Mouse (Mus musculus) limb, embryonic 12.5 days (tissue): ENCODE data around the gene Nr2c1. TPM values are rescaled to one million over a fixed set of nuclear protein-coding genes. Genes with fewer than 3 reads are reported as not detected.

Source experiments
- ATAC-seq: fragments of 200-750 bp; cut with Nextera tagmentation; 2 replicates; pipeline ENCODE4 v1.8.0; 2017; ENCODE audit warnings: low read depth, moderate TSS enrichment; ENCODE audit not compliant: insufficient number of reproducible peaks, insufficient read depth, low FRiP score, low TSS enrichment
- H3K27ac ChIP-seq: fragments of 300-500 bp; sonication (generic); 2 replicates; pipeline ENCODE4 v1.5.1; 2016; ENCODE audit warnings: mild to moderate bottlenecking, moderate library complexity
- H3K27me3 ChIP-seq: fragments of 300-500 bp; sonication (generic); 2 replicates; pipeline ENCODE4 v1.6.1; 2016; ENCODE audit warnings: mild to moderate bottlenecking, moderate library complexity
- H3K36me3 ChIP-seq: fragments of 300-500 bp; sonication (generic); 2 replicates; pipeline ENCODE4 v1.6.1; 2016; ENCODE audit warnings: mild to moderate bottlenecking, moderate library complexity
- H3K4me1 ChIP-seq: fragments of 300-500 bp; sonication (generic); replicated peaks from 2 replicates; pipeline ENCODE4 v1.6.1; 2016
- H3K4me2 ChIP-seq: fragments of 300-500 bp; sonication (generic); 2 replicates; pipeline ENCODE4 v1.6.1; 2016; ENCODE audit warnings: mild to moderate bottlenecking, moderate library complexity
- H3K4me3 ChIP-seq: fragments of 300-500 bp; sonication (generic); replicated peaks from 2 replicates; pipeline ENCODE4 v1.5.1; 2016; ENCODE audit warnings: mild to moderate bottlenecking
- H3K9ac ChIP-seq: fragments of 300-500 bp; sonication (generic); replicated peaks from 2 replicates; pipeline ENCODE4 v1.6.1; 2016; ENCODE audit warnings: mild to moderate bottlenecking, moderate library complexity
- H3K9me3 ChIP-seq: fragments of 300-500 bp; sonication (generic); 2 replicates; pipeline ENCODE4 v1.6.1; 2016; ENCODE audit warnings: mild to moderate bottlenecking, moderate library complexity
- WGBS: fragments of 180-500 bp; shearing (Covaris S2); methylation state at CpG from one replicate; pipeline ENCODE4 v1.1.7; 2016; 5-methylcytosine and 5-hydroxymethylcytosine counted together
- polyA plus RNA-seq: library from polyadenylated mRNA; unstranded; fragments of >200 nt; fragmentation: Nextera tagmentation; extraction: Ambion mirVana; gene quantifications from 2 replicates; pipeline ENCODE4 v1.2.1, GENCODE M21; 2016

Gene Nr2c1
- 11.4 and 12.4 TPM in 2 replicates for polyA plus RNA-seq

- H3K27ac ChIP-seq: peak within 1 kb of the TSS; percentile 87
- peak within 1 kb of the TSS; percentile 88 for H3K4me3 ChIP-seq
- peaks cover 5% of the 10 kb centered on the region; the same call in 1 of the 2 replicates for H3K36me3 ChIP-seq
- peaks cover 15% of the 10 kb centered on the region for H3K4me1 ChIP-seq
- H3K4me2 ChIP-seq: peak within 1 kb of the TSS; percentile 68
- peak; percentile 77 for ATAC-seq
- H3K27me3 ChIP-seq: no peaks in the 10 kb centered on the region
- H3K9me3 ChIP-seq: no peaks in the 10 kb centered on the region
- WGBS: under 1% methylated on average over 64 of the region's 64 CpGs
- H3K9ac ChIP-seq: peak within 1 kb of the TSS; percentile 90
Observed at GRCm38 (mm10) chr10:94147756-94148531, at the start of gene Nr2c1. Nr2c1 (plus strand) TSS chr10:94148023.

GRCm38 (mm10) chr10:94098100-94098499 lies 49.7 kb upstream of the Nr2c1 start:
- no peaks in the 10 kb centered on the region for H3K36me3 ChIP-seq
- no peak overlapping the region for H3K27ac ChIP-seq
- no peaks in the 10 kb centered on the region for H3K4me1 ChIP-seq
- no peak overlapping the region for H3K9ac ChIP-seq
- no peak overlapping the region for H3K4me3 ChIP-seq
- H3K4me2 ChIP-seq: no peak overlapping the region
- ATAC-seq: no peak
- no peaks in the 10 kb centered on the region for H3K27me3 ChIP-seq
- H3K9me3 ChIP-seq: no peaks in the 10 kb centered on the region
- 87% methylated on average over 3 of the region's 3 CpGs for WGBS

GRCm38 (mm10) chr10:94105498-94105897 lies 42.3 kb upstream of the Nr2c1 start:
- H3K36me3 ChIP-seq: peaks cover 18% of the 10 kb centered on the region
- no peak overlapping the region for H3K4me3 ChIP-seq
- no peaks in the 10 kb centered on the region for H3K27me3 ChIP-seq
- no peak overlapping the region for H3K27ac ChIP-seq
- H3K4me1 ChIP-seq: 0 out of 2 replicates have a peak, but pooled peaks cover 7% of the 10 kb centered on the region
- ATAC-seq: no peak
- H3K4me2 ChIP-seq: no peak overlapping the region
- no peaks in the 10 kb centered on the region for H3K9me3 ChIP-seq
- WGBS: 90% methylated on average over 10 of the region's 10 CpGs
- H3K9ac ChIP-seq: no peak overlapping the region

GRCm38 (mm10) chr10:94107168-94107567 lies 40.7 kb upstream of the Nr2c1 start:
- no peak overlapping the region for H3K27ac ChIP-seq
- ATAC-seq: no peak

GRCm38 (mm10) chr10:94107607-94108006 lies 40.2 kb upstream of the Nr2c1 start:
- 93% methylated on average over 7 of the region's 7 CpGs for WGBS
- Histone ChIP-seq H3K27me3 (no peaks in the 10 kb centered on the region), H3K9ac (no peak overlapping the region), H3K9me3 (no peaks in the 10 kb centered on the region), H3K36me3 (peaks cover 18% of the 10 kb centered on the region), H3K27ac (no peak overlapping the region), H3K4me1 (peaks cover 23% of the 10 kb centered on the region), H3K4me2 (no peak overlapping the region), H3K4me3 (no peak overlapping the region)
- no peak for ATAC-seq

More at GRCm38 (mm10) chr10:94107168-94107567, 40.7 kb upstream of the Nr2c1 start:
- H3K9ac ChIP-seq: no peak overlapping the region
- WGBS: 74% methylated on average over 4 of the region's 4 CpGs
- no peaks in the 10 kb centered on the region for H3K9me3 ChIP-seq
- no peaks in the 10 kb centered on the region for H3K27me3 ChIP-seq
- peaks cover 18% of the 10 kb centered on the region for H3K4me1 ChIP-seq
- H3K4me3 ChIP-seq: no peak overlapping the region
- H3K4me2 ChIP-seq: no peak overlapping the region
- peaks cover 18% of the 10 kb centered on the region for H3K36me3 ChIP-seq

- Histone ChIP-seq H3K4me3 (no peak overlapping the region), H3K9me3 (no peaks in the 10 kb centered on the region), H3K9ac (no peak overlapping the region), H3K36me3 (peaks cover 17% of the 10 kb centered on the region), H3K4me1 (peaks cover 24% of the 10 kb centered on the region), H3K27ac (no peak overlapping the region), H3K4me2 (no peak overlapping the region), H3K27me3 (no peaks in the 10 kb centered on the region)
- WGBS: 93% methylated on average over 6 of the region's 6 CpGs
- no peak for ATAC-seq
Observed at GRCm38 (mm10) chr10:94108791-94109190, 39.0 kb upstream of the Nr2c1 start.

- H3K4me1 ChIP-seq: peaks cover 32% of the 10 kb centered on the region
- H3K27ac ChIP-seq: peak overlapping the region; percentile 85
- H3K27me3 ChIP-seq: no peaks in the 10 kb centered on the region
- H3K4me2 ChIP-seq: no peak overlapping the region
- 31% methylated on average over 9 of the region's 9 CpGs for WGBS
- H3K4me3 ChIP-seq: no peak overlapping the region
- no peak overlapping the region for H3K9ac ChIP-seq
- H3K36me3 ChIP-seq: peaks cover 3% of the 10 kb centered on the region; the same call in 1 of the 2 replicates
- no peaks in the 10 kb centered on the region for H3K9me3 ChIP-seq
- ATAC-seq: 0 out of 2 replicates have a peak, but pooled peaks have one; percentile 32
Observed at GRCm38 (mm10) chr10:94110834-94111754, 36.7 kb upstream of the Nr2c1 start.

- H3K27ac ChIP-seq: peak overlapping the region; percentile 85; the same call in 1 of the 2 replicates
- no peaks in the 10 kb centered on the region for H3K9me3 ChIP-seq
- WGBS: 84% methylated on average over 3 of the region's 3 CpGs
- H3K27me3 ChIP-seq: no peaks in the 10 kb centered on the region
- peaks cover under 1% of the 10 kb centered on the region; the same call in 1 of the 2 replicates for H3K36me3 ChIP-seq
- H3K4me3 ChIP-seq: no peak overlapping the region
- no peak overlapping the region for H3K4me2 ChIP-seq
- ATAC-seq: no peak
- no peak overlapping the region for H3K9ac ChIP-seq
- H3K4me1 ChIP-seq: peaks cover 33% of the 10 kb centered on the region
Observed at GRCm38 (mm10) chr10:94112207-94112606, 35.6 kb upstream of the Nr2c1 start.

GRCm38 (mm10) chr10:94115893-94116599 lies 31.8 kb upstream of the Nr2c1 start:
- Histone ChIP-seq H3K4me2 (no peak overlapping the region), H3K27me3 (no peaks in the 10 kb centered on the region), H3K4me3 (no peak overlapping the region), H3K4me1 (peaks cover 24% of the 10 kb centered on the region), H3K9ac (no peak overlapping the region), H3K27ac (no peak overlapping the region), H3K36me3 (peaks cover 7% of the 10 kb centered on the region), H3K9me3 (no peaks in the 10 kb centered on the region)
- 30% methylated on average over 6 of the region's 6 CpGs for WGBS
- no peak for ATAC-seq

- Histone ChIP-seq H3K36me3 (peaks cover 10% of the 10 kb centered on the region), H3K4me1 (peaks cover 17% of the 10 kb centered on the region), H3K27me3 (no peaks in the 10 kb centered on the region), H3K4me3 (no peak overlapping the region), H3K27ac (no peak overlapping the region), H3K4me2 (no peak overlapping the region), H3K9me3 (no peaks in the 10 kb centered on the region), H3K9ac (0 out of 2 replicates have a peak overlapping the region, but pooled peaks have one; percentile 23)
- WGBS: 84% methylated on average over 12 of the region's 12 CpGs
- no peak for ATAC-seq
Observed at GRCm38 (mm10) chr10:94116781-94117340, 31.0 kb upstream of the Nr2c1 start.
